Mouse (Mus musculus) neural tube, embryonic 13.5 days (tissue): ENCODE measurements around the gene Hnrnpf. TPM values are rescaled to one million over a fixed set of nuclear protein-coding genes. Genes with fewer than 3 reads are reported as not detected.

Experiments used
- ATAC-seq: fragments of 200-750 bp; cut with Nextera tagmentation; 2 replicates; pipeline ENCODE4 v1.8.0; 2017; ENCODE audit warnings: low read depth, mild to moderate bottlenecking, moderate TSS enrichment, moderate library complexity
- H3K27ac ChIP-seq: fragments of 300-500 bp; sonication (generic); replicated peaks from 2 replicates; pipeline ENCODE4 v1.5.1; 2015; ENCODE audit warnings: moderate library complexity, mild to moderate bottlenecking, inconsistent platforms
- H3K27me3 ChIP-seq: fragments of 300-500 bp; sonication (generic); 2 replicates; pipeline ENCODE4 v1.6.1; 2015; ENCODE audit warnings: mild to moderate bottlenecking, inconsistent platforms
- H3K36me3 ChIP-seq: fragments of 300-500 bp; sonication (generic); 2 replicates; pipeline ENCODE4 v1.6.1; 2015; ENCODE audit warnings: mild to moderate bottlenecking, inconsistent platforms
- H3K4me1 ChIP-seq: fragments of 300-500 bp; sonication (generic); replicated peaks from 2 replicates; pipeline ENCODE4 v1.6.1; 2015; ENCODE audit warnings: inconsistent platforms
- H3K4me2 ChIP-seq: fragments of 300-500 bp; sonication (generic); 2 replicates; pipeline ENCODE4 v1.6.1; 2015; ENCODE audit warnings: inconsistent platforms, mild to moderate bottlenecking, moderate library complexity
- H3K4me3 ChIP-seq: fragments of 300-500 bp; sonication (generic); 2 replicates; pipeline ENCODE4 v1.5.1; 2015; ENCODE audit warnings: mild to moderate bottlenecking, inconsistent platforms
- H3K9ac ChIP-seq: fragments of 300-500 bp; sonication (generic); 2 replicates; pipeline ENCODE4 v1.6.1; 2015; ENCODE audit warnings: moderate library complexity, mild to moderate bottlenecking, inconsistent platforms
- H3K9me3 ChIP-seq: fragments of 300-500 bp; sonication (generic); 2 replicates; pipeline ENCODE4 v1.6.1; 2016; ENCODE audit warnings: inconsistent platforms
- WGBS: fragments of 180-500 bp; shearing (Covaris S2); methylation state at CpG from one replicate; pipeline ENCODE4 v1.1.7; 2015; 5-methylcytosine and 5-hydroxymethylcytosine counted together
- polyA plus RNA-seq: library from polyadenylated mRNA; unstranded; fragments of >200 nt; fragmentation: Nextera tagmentation; extraction: Ambion mirVana; gene quantifications from 2 replicates; pipeline ENCODE4 v1.2.1, GENCODE M21; 2015

The Hnrnpf gene
- polyA plus RNA-seq, 1 experiment from 2014 or later = 298 TPM

DNA sequence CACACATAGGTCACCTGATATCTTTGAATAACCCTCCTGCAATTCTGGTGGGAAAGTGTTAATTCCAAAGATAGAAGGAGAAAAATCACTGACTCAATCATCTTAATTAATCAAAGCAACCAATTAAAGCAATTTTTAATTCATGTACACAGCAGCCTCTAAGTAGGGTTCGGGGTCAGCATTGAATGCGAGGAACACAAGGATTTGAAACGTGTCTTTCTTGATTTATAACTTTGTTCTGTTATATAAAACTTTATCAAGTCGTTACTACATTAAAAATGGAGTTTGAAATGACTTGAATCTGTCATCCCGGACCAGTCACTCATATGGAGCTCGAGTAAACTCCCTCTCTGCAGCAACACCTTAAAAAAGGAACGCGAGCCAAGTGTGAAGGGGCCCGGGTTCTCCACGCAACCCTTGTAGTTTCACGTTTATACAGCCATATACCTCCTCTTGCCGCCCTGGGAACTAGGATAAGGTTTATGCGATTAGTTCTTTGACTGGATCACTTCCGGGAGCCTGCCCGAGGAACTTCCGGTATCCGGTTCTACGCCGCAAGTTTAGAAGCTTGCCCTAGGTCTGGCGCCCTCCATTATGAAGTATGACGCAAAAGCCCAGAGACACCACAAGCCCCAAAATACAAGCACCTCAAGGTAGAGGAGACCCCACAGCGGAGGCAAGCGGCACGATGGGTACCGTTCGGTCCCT is 21.3 kb upstream of the Hnrnpf start:
- Histone ChIP-seq H3K4me3 (peak overlapping the region; percentile 52), H3K9ac (peak overlapping the region; percentile 76), H3K27ac (peak overlapping the region; percentile 98), H3K36me3 (no peaks in the 10 kb centered on the region), H3K4me1 (peaks cover 12% of the 10 kb centered on the region), H3K9me3 (no peaks in the 10 kb centered on the region), H3K4me2 (peak overlapping the region; percentile 61), H3K27me3 (no peaks in the 10 kb centered on the region)
- 13% methylated on average over 26 of the region's 26 CpGs for WGBS
- ATAC-seq = peak; percentile 91

- H3K4me2 ChIP-seq = peak overlapping the region; percentile 61
- peak overlapping the region; percentile 76 for H3K9ac ChIP-seq
- WGBS = under 1% methylated on average over 67 of the region's 67 CpGs
- peak overlapping the region; percentile 98 for H3K27ac ChIP-seq
- ATAC-seq = peak; percentile 93
- no peaks in the 10 kb centered on the region for H3K9me3 ChIP-seq
- H3K4me1 ChIP-seq = peaks cover 12% of the 10 kb centered on the region
- H3K36me3 ChIP-seq = no peaks in the 10 kb centered on the region
- H3K4me3 ChIP-seq = peak overlapping the region; percentile 52
- no peaks in the 10 kb centered on the region for H3K27me3 ChIP-seq
These were observed 20.6 kb upstream of the Hnrnpf start for GRCm38 (mm10) chr6:117879408-117880115.

GRCm38 (mm10) chr6:117880394-117880838 is 19.7 kb upstream of the Hnrnpf start:
- peak overlapping the region; percentile 61 for H3K4me2 ChIP-seq
- peak overlapping the region; percentile 52 for H3K4me3 ChIP-seq
- whole genome bisulfite sequencing = 20% methylated on average over 3 of the region's 3 CpGs
- no peaks in the 10 kb centered on the region for H3K27me3 ChIP-seq
- H3K36me3 ChIP-seq = no peaks in the 10 kb centered on the region
- no peak for ATAC-seq
- H3K4me1 ChIP-seq = peaks cover 12% of the 10 kb centered on the region
- no peaks in the 10 kb centered on the region for H3K9me3 ChIP-seq
- H3K9ac ChIP-seq = peak overlapping the region; percentile 68
- H3K27ac ChIP-seq = peak overlapping the region; percentile 98

DNA sequence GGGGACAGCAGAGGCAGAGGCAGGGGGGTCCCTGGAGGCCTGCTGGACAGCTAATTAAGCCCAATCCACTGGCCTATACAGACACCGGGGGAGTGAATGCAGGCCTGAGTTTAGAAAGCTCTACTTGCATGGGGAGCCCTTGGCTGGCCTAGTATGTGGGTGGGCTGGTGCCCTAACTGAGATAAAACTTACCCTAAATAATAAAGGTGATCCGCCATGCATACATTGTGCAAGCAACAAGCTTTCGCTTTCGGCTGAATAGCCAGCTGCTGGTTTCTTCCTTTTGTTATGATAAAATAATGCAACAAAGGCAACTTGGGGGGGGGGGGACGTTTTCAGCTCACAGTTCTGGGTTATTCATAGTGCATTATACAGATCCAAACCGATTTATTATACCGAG is 18.9 kb upstream of the Hnrnpf start:
- no peaks in the 10 kb centered on the region for H3K9me3 ChIP-seq
- no peak overlapping the region for H3K4me3 ChIP-seq
- no peaks in the 10 kb centered on the region for H3K36me3 ChIP-seq
- 38% methylated on average over 7 of the region's 7 CpGs for WGBS
- H3K27ac ChIP-seq = no peak overlapping the region
- no peak overlapping the region for H3K9ac ChIP-seq
- H3K27me3 ChIP-seq = no peaks in the 10 kb centered on the region
- peaks cover 12% of the 10 kb centered on the region for H3K4me1 ChIP-seq
- ATAC-seq = no peak
- H3K4me2 ChIP-seq = peak overlapping the region; percentile 61

DNA sequence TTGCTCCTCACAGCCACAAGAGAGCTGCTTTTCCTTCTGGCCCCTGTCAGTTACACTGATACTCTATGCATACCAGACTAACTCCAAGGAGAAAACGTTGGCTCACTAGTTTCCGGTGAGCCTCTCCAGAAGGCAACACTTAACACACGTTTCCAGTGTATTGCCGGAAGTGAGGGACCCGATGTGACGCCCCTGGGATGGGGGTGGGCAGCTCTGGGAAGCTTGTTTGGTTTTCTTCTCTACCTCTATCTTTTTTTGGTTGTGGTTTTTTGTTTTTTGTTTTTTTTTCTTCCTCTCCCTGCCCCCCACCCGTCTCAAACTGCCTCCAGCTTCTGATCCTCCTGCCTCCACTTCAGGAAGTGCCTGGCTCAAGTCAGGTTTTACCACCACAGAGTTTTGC is 18.1 kb upstream of the Hnrnpf start:
- no peak for ATAC-seq
- 77% methylated on average over 7 of the region's 7 CpGs for WGBS
- H3K9ac ChIP-seq = no peak overlapping the region

DNA sequence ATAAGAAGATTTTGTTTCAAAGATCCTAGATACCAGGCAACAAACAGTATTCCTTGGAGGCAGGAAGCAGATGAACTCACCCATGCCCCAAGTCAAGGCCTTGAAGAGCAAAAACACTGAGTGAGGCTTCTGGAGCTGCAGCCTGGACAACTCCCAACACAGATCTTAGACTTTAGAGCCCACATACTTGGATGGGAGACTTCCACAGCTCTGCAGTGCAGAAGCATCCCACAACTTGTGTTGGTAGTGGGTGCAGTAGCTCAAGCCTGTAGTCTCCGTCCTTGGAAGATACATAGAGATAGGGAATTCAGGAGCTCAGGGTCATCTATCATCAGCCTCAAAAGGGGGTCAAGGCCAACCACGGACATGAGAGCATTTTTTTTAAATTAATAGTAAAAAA is 14.2 kb upstream of the Hnrnpf start:
- Histone ChIP-seq H3K9ac (no peak overlapping the region), H3K4me1 (0 out of 2 replicates have a peak, but pooled peaks cover 2% of the 10 kb centered on the region), H3K27ac (no peak overlapping the region), H3K27me3 (no peaks in the 10 kb centered on the region), H3K9me3 (no peaks in the 10 kb centered on the region), H3K4me3 (no peak overlapping the region), H3K4me2 (no peak overlapping the region), H3K36me3 (no peaks in the 10 kb centered on the region)
- WGBS = 81% methylated on average over 2 of the region's 2 CpGs
- ATAC-seq = no peak

More for the DNA sequence above, 18.1 kb upstream of the Hnrnpf start:
- no peaks in the 10 kb centered on the region for H3K36me3 ChIP-seq
- no peaks in the 10 kb centered on the region for H3K27me3 ChIP-seq
- H3K4me2 ChIP-seq = no peak overlapping the region
- H3K27ac ChIP-seq = no peak overlapping the region
- H3K9me3 ChIP-seq = no peaks in the 10 kb centered on the region
- H3K4me1 ChIP-seq = peaks cover 12% of the 10 kb centered on the region
- no peak overlapping the region for H3K4me3 ChIP-seq

DNA sequence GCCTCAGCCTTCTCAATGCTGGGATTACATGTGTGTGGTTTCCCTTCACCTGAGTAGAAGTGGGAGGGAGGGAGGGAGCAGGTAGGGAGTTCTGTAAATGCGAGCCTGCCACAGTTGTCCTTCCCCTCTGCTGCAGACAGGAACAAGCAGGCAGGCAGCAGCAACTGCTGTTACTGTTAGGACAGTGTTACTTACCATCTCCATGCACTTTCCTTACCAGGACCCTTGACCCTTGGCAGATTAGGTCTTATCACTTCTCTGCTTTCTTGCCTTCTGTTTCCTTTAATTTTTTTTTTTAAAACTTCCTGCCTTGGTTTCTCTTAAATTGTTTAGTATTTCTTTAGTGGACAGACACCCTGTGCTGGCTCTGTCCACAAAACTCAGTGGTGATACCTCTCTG is 12.1 kb upstream of the Hnrnpf start:
- ATAC-seq = no peak
- Histone ChIP-seq H3K9me3 (no peaks in the 10 kb centered on the region), H3K27me3 (no peaks in the 10 kb centered on the region), H3K27ac (no peak overlapping the region), H3K4me2 (no peak overlapping the region), H3K4me3 (no peak overlapping the region), H3K4me1 (no peaks in the 10 kb centered on the region), H3K9ac (no peak overlapping the region), H3K36me3 (no peaks in the 10 kb centered on the region)
- WGBS = 59% methylated on average over 1 of the region's 1 CpGs

GRCm38 (mm10) chr6:117888642-117889096 is 11.5 kb upstream of the Hnrnpf start:
- Histone ChIP-seq H3K27me3 (no peaks in the 10 kb centered on the region), H3K9me3 (no peaks in the 10 kb centered on the region), H3K36me3 (no peaks in the 10 kb centered on the region), H3K4me3 (no peak overlapping the region), H3K27ac (no peak overlapping the region), H3K9ac (no peak overlapping the region), H3K4me1 (no peaks in the 10 kb centered on the region), H3K4me2 (no peak overlapping the region)
- 78% methylated on average over 2 of the region's 2 CpGs for WGBS
- ATAC-seq = no peak

DNA sequence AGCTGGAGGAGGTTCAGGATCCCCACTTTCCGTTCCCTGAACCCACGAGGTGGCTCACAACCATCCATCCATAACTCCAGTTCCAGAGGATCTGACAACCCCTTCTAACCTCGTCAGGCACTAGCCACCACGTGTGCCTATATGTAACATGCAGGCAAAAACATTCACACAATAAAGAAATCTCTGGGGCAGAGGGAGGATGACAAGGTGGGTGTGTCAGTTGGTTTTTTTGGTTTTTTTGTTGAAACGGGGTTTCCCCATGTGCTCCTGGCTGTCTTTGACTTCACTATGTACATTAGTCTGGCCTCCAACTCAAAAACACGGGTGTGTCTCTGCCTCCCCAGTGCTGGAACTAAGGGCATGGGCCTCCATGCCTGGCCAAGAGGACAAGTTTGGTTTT is 9.9 kb upstream of the Hnrnpf start:
- no peak for ATAC-seq
- H3K4me1 ChIP-seq = no peaks in the 10 kb centered on the region
- no peaks in the 10 kb centered on the region for H3K27me3 ChIP-seq
- H3K4me3 ChIP-seq = no peak overlapping the region
- 81% methylated on average over 6 of the region's 6 CpGs for WGBS
- no peak overlapping the region for H3K27ac ChIP-seq
- H3K9me3 ChIP-seq = no peaks in the 10 kb centered on the region
- H3K4me2 ChIP-seq = no peak overlapping the region
- H3K36me3 ChIP-seq = no peaks in the 10 kb centered on the region
- H3K9ac ChIP-seq = no peak overlapping the region

GRCm38 (mm10) chr6:117891369-117892160 is 8.6 kb upstream of the Hnrnpf start:
- Histone ChIP-seq H3K27ac (no peak overlapping the region), H3K27me3 (no peaks in the 10 kb centered on the region), H3K36me3 (no peaks in the 10 kb centered on the region), H3K4me2 (no peak overlapping the region), H3K9ac (no peak overlapping the region), H3K9me3 (no peaks in the 10 kb centered on the region), H3K4me3 (no peak overlapping the region), H3K4me1 (no peaks in the 10 kb centered on the region)
- WGBS = 61% methylated on average over 14 of the region's 14 CpGs
- ATAC-seq = no peak

DNA sequence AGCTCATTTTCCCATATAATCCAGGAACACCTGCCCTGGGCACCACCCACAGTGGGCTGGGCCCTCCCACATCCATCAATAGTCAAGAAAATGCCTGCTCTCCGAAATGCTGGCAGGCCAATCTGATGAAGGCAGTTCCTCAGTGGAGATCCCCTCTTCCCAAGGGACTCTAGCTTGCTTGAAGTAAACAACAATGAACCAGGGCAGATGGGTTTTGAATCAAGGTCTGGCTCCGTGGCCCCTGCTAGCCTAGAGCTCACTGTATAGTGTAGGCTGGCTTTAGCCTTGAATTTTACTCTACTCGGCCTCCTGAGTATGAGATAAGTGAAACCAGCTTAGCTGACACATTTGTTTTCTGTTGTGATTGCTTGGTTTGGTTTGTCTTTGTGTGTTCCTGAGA is 7.7 kb upstream of the Hnrnpf start:
- H3K27ac ChIP-seq = no peak overlapping the region
- no peaks in the 10 kb centered on the region for H3K9me3 ChIP-seq
- H3K36me3 ChIP-seq = no peaks in the 10 kb centered on the region
- H3K4me2 ChIP-seq = no peak overlapping the region
- ATAC-seq = no peak
- H3K9ac ChIP-seq = no peak overlapping the region
- H3K27me3 ChIP-seq = no peaks in the 10 kb centered on the region
- no peak overlapping the region for H3K4me3 ChIP-seq
- WGBS = 66% methylated on average over 3 of the region's 3 CpGs
- no peaks in the 10 kb centered on the region for H3K4me1 ChIP-seq

GRCm38 (mm10) chr6:117893435-117893834 is 6.7 kb upstream of the Hnrnpf start:
- H3K9me3 ChIP-seq = no peaks in the 10 kb centered on the region
- no peak overlapping the region for H3K4me2 ChIP-seq
- H3K9ac ChIP-seq = no peak overlapping the region
- ATAC-seq = no peak
- H3K36me3 ChIP-seq = no peaks in the 10 kb centered on the region
- 95% methylated on average over 2 of the region's 2 CpGs for WGBS
- H3K27me3 ChIP-seq = no peaks in the 10 kb centered on the region
- no peak overlapping the region for H3K27ac ChIP-seq
- no peaks in the 10 kb centered on the region for H3K4me1 ChIP-seq
- no peak overlapping the region for H3K4me3 ChIP-seq
